Mouse (Mus musculus): ENCODE results near the gene Osbpl8. TPM values are rescaled to one million over a fixed set of nuclear protein-coding genes. Genes with fewer than 3 reads are reported as not detected.

Gene Osbpl8
- total and polyA plus RNA-seq, 3 experiments: 10.9 to 73.7 (median 70.0) TPM

DNA sequence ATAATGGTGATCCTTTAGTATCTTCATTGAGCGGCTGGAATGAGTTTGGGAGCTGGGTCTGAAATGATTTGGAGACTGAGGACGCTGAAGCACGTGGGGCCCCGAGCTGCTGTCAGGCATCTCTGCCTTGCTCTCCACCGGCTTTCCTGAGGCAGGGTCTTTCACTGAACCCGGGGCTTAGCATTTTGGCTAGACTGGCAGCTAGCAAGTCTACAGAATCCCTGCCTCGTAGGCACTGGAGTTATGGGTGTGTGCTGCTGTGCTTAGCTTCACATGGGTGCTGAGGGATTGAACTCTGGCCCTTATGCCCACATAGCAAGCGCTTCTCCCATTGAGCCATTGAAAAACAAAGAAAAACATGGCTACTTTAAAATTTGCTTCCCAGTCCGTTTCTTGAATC lies 42.8 kb downstream of the Osbpl8 start:
- no peak overlapping the region for H3K9ac ChIP-seq (ENCODE audit: low read depth, low read length)
- DNase-seq: no peak
- no peaks in the 10 kb centered on the region; the same call in 1 of the 2 replicates for H3K4me1 ChIP-seq (ENCODE audit: control insufficient read depth, insufficient read depth, low read length)
- H3K79me2 ChIP-seq (replicated peaks; ENCODE audit: control insufficient read depth, insufficient read depth, low read length): peaks cover 8% of the 10 kb centered on the region
- no peak for TF ChIP-seq EP300 (IDR thresholded peaks at IDR 0.05; ENCODE audit: insufficient read depth, low read depth, low read length)
- intact Hi-C loops (cut with DNase I): no loop called here
- H3K4me3 ChIP-seq: no peak overlapping the region
- H3K27me3 ChIP-seq (ENCODE audit: control insufficient read depth, insufficient read depth, low read length): no peaks in the 10 kb centered on the region
- no peak overlapping the region for H3K27ac ChIP-seq
- peaks cover 3% of the 10 kb centered on the region; the same call in 1 of the 2 replicates for H3K36me3 ChIP-seq (ENCODE audit: control insufficient read depth, insufficient read depth, low read length)
- WGBS: 86% methylated on average over 9 of the region's 9 CpGs

DNA sequence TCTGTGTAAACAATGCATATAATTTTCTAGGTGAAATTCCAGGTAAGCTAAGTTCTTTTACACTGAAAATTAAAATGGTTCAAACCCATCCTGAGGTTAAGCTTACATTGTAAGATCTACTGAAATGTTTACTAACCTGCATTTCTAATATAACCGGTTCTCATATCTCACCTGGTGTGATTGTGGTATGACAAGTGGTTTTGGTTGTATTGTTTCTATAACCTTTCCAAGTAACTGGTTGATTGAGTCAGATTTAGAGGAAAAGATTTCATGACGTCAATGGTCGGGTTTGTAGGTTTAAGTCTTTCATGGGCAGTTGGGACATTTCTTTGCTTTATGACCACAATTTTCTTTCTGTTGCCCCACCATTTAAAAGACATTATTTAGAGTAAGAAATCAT lies 49.5 kb downstream of the Osbpl8 start:
- DNase-seq: no peak
- Histone ChIP-seq H3K79me2 (replicated peaks; ENCODE audit: control insufficient read depth, insufficient read depth, low read length) (peaks cover 6% of the 10 kb centered on the region), H3K9ac (ENCODE audit: low read depth, low read length) (no peak overlapping the region), H3K27me3 (ENCODE audit: control insufficient read depth, insufficient read depth, low read length) (no peaks in the 10 kb centered on the region), H3K36me3 (ENCODE audit: control insufficient read depth, insufficient read depth, low read length) (no peaks in the 10 kb centered on the region), H3K27ac (no peak overlapping the region), H3K4me1 (ENCODE audit: control insufficient read depth, insufficient read depth, low read length) (no peaks in the 10 kb centered on the region; the same call in 1 of the 2 replicates), H3K4me3 (no peak overlapping the region)
- WGBS: 90% methylated on average over 3 of the region's 3 CpGs
- TF ChIP-seq CTCF (IDR thresholded peaks at IDR 0.05): no peak
- TF ChIP-seq EP300 (IDR thresholded peaks at IDR 0.05; ENCODE audit: insufficient read depth, low read depth, low read length): no peak
- TF ChIP-seq POLR2A (IDR thresholded peaks at IDR 0.05; ENCODE audit: insufficient read depth, low read depth, low read length): no peak
- intact Hi-C loops (cut with DNase I): no loop called here

DNA sequence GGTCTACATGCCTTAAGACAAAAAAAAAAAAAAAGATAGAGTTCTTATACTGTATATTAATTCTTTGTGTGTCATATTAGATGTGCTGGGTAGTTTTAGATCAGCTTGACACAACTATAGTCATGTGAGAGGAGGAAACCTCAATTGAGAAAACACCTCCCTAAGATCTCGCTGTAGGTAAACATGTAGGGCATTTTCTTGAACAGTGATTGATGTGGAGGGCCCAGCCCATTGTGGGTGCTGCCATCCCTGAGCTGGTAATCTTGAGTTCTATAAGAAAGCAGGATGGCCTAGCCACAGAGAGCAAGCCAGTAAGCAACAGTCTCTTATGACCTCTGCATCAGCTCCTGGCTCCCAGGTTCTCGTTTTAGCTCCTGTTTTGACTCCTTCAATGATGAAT lies 50.1 kb downstream of the Osbpl8 start:
- no peaks in the 10 kb centered on the region for H3K36me3 ChIP-seq (ENCODE audit: control insufficient read depth, insufficient read depth, low read length)
- no peak for DNase-seq
- no peaks in the 10 kb centered on the region; the same call in 1 of the 2 replicates for H3K4me1 ChIP-seq (ENCODE audit: control insufficient read depth, insufficient read depth, low read length)
- no peak overlapping the region for H3K4me3 ChIP-seq
- intact Hi-C loops (cut with DNase I): no loop called here
- 63% methylated on average over 2 of the region's 2 CpGs for WGBS
- H3K27me3 ChIP-seq (ENCODE audit: control insufficient read depth, insufficient read depth, low read length): no peaks in the 10 kb centered on the region
- peaks cover 6% of the 10 kb centered on the region for H3K79me2 ChIP-seq (replicated peaks; ENCODE audit: control insufficient read depth, insufficient read depth, low read length)
- no peak overlapping the region for H3K9ac ChIP-seq (ENCODE audit: low read depth, low read length)
- H3K27ac ChIP-seq: no peak overlapping the region
- TF ChIP-seq POLR2A (IDR thresholded peaks at IDR 0.05; ENCODE audit: insufficient read depth, low read depth, low read length) (no peak), CTCF (IDR thresholded peaks at IDR 0.05) (no peak)

DNA sequence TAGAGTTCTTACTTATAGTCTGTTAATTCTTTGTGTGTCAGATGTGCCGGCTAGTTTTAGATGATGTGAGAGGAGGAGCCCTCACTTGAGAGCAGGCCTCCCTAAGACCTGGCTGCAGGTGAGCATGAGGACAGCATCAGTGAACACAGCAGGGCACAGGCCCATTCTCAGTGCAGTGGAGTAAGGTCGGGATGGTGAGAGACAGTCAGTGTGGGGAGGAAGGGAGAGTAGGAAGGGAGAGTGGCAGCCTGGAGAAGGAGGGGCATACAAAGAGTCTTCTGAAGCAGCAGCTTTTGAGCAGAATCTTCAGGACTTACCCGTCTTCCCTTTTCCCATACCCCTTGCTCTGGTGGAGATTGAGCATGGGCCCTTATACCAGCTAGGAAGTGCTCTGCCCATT lies 51.0 kb downstream of the Osbpl8 start:
- no peaks in the 10 kb centered on the region for H3K36me3 ChIP-seq (ENCODE audit: control insufficient read depth, insufficient read depth, low read length)

DNA sequence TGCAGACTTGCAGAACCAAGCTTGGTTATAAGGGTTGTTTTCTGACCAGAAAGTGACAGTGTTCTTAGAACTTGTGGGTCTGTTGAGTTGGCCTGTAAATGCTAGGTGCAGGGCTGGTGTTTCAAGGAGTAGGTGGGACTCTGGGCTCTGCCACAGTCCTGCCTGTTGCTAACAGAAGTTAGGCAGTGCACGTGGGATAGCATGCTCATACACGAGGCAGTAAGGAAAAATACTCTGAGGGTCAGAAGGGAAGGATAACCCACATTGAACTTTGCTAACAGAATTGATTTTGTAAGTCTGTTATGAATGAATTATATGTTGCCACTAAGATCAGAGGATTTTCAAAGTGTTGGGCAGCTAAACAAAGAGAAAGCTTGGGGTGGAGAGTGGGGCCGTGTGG lies 51.6 kb downstream of the Osbpl8 start:
- no peaks in the 10 kb centered on the region for H3K27me3 ChIP-seq (ENCODE audit: control insufficient read depth, insufficient read depth, low read length)
- peaks cover 6% of the 10 kb centered on the region for H3K79me2 ChIP-seq (replicated peaks; ENCODE audit: control insufficient read depth, insufficient read depth, low read length)
- no peak overlapping the region for H3K27ac ChIP-seq
- 55% methylated on average over 3 of the region's 3 CpGs for WGBS
- no peak overlapping the region for H3K9ac ChIP-seq (ENCODE audit: low read depth, low read length)
- H3K36me3 ChIP-seq (ENCODE audit: control insufficient read depth, insufficient read depth, low read length): no peaks in the 10 kb centered on the region
- H3K4me1 ChIP-seq (ENCODE audit: control insufficient read depth, insufficient read depth, low read length): no peaks in the 10 kb centered on the region; the same call in 1 of the 2 replicates
- no peak for DNase-seq
- H3K4me3 ChIP-seq: no peak overlapping the region
- intact Hi-C loops (cut with DNase I): no loop called here
- TF ChIP-seq EP300 (IDR thresholded peaks at IDR 0.05; ENCODE audit: insufficient read depth, low read depth, low read length) (no peak), CTCF (IDR thresholded peaks at IDR 0.05) (no peak), POLR2A (IDR thresholded peaks at IDR 0.05; ENCODE audit: insufficient read depth, low read depth, low read length) (no peak)

More for the DNA sequence above, 51.0 kb downstream of the Osbpl8 start:
- Histone ChIP-seq H3K79me2 (replicated peaks; ENCODE audit: control insufficient read depth, insufficient read depth, low read length) (peaks cover 6% of the 10 kb centered on the region), H3K27ac (no peak overlapping the region), H3K9ac (ENCODE audit: low read depth, low read length) (no peak overlapping the region), H3K4me1 (ENCODE audit: control insufficient read depth, insufficient read depth, low read length) (no peaks in the 10 kb centered on the region; the same call in 1 of the 2 replicates), H3K27me3 (ENCODE audit: control insufficient read depth, insufficient read depth, low read length) (no peaks in the 10 kb centered on the region), H3K4me3 (no peak overlapping the region)
- WGBS: 65% methylated on average over 3 of the region's 3 CpGs
- no peak for DNase-seq
- intact Hi-C loops (cut with DNase I): no loop called here
- TF ChIP-seq EP300 (IDR thresholded peaks at IDR 0.05; ENCODE audit: insufficient read depth, low read depth, low read length) (no peak), POLR2A (IDR thresholded peaks at IDR 0.05; ENCODE audit: insufficient read depth, low read depth, low read length) (no peak), CTCF (IDR thresholded peaks at IDR 0.05) (no peak)

DNA sequence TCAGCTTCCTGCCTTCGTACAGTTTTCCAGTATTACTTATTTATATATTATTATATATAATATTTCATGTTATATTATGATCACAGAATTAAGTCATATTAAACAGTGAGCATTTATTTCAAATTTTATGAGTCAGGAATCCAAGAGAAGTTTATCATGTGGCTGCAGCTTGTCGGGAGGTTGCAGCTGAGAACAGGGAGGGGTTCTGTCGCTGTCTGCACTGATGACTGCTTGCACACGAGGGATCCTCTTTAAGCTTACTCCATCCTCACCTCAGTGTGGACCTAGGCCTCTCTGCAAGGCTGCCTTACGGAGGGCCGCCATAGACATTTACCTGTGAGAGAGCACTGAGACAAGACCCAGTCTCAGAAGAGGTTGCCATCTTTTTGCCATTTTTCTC lies 58.0 kb downstream of the Osbpl8 start:
- Histone ChIP-seq H3K36me3 (ENCODE audit: control insufficient read depth, insufficient read depth, low read length) (no peaks in the 10 kb centered on the region), H3K27ac (no peak overlapping the region), H3K79me2 (replicated peaks; ENCODE audit: control insufficient read depth, insufficient read depth, low read length) (no peaks in the 10 kb centered on the region; the same call in none of the 2 replicates), H3K4me3 (no peak overlapping the region), H3K4me1 (ENCODE audit: control insufficient read depth, insufficient read depth, low read length) (peaks cover 2% of the 10 kb centered on the region; the same call in 1 of the 2 replicates), H3K9ac (ENCODE audit: low read depth, low read length) (no peak overlapping the region), H3K27me3 (ENCODE audit: control insufficient read depth, insufficient read depth, low read length) (no peaks in the 10 kb centered on the region)
- 71% methylated on average over 6 of the region's 6 CpGs for WGBS
- intact Hi-C loops (cut with DNase I): loop anchor here (10.0 kb wide), 1 partner anchor 732 kb away; no protein-coding TSS in a partner anchor
- TF ChIP-seq POLR2A (IDR thresholded peaks at IDR 0.05; ENCODE audit: insufficient read depth, low read depth, low read length) (no peak), CTCF (IDR thresholded peaks at IDR 0.05) (no peak), EP300 (IDR thresholded peaks at IDR 0.05; ENCODE audit: insufficient read depth, low read depth, low read length) (no peak)
- no peak for DNase-seq

Measured in heart, adult 2 months (tissue).